ENCODE assay signal across 8 mouse cellular contexts in the genomic region with DNA sequence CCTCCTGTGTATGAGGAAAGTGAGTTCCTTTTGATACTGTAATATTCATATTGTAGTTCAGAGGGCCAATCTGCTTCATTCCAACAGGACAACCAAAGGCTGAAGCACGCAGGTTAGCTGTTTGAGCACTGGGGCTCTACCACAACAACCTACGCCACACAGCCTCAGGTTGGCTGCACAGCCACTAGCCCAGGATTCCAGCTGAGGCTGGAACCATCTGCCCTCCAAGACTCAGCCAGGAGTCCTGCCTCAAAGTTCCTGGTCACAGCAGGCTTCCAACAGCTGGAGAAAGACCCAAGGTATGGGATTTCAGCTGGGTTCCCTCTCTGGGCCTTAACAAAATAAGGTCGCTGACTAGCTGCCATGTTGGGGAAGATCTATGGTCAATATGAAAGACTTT. TPM values are rescaled to one million over a fixed set of nuclear protein-coding genes. Genes with fewer than 3 reads are reported as not detected.
A peak's percentile ranks its signal among the peaks of the same experiment; 100 is the strongest.
DNase-seq lines count a peak whose midpoint lies in the region; ATAC-seq and TF ChIP-seq lines count a peak whose summit lies in the region.

No protein-coding gene starts in this region.

- in situ Hi-C loops in ES-E14 (cut with MboI; ENCODE audit: low sequenced_read_pairs in 2 of 2, unreplicated experiment in 2 of 2), result no loop called here

- TF ChIP-seq CTCF in forebrain, postnatal 0 days (IDR thresholded peaks at IDR 0.05; ENCODE audit: low read depth), result no peak
- no peak for TF ChIP-seq CTCF in cerebellum, adult 2 months (IDR thresholded peaks at IDR 0.05; ENCODE audit: borderline replicate concordance, insufficient read depth, low read depth, low read length)

- WGBS in heart, embryonic 11.5 days (ENCODE audit: insufficient replicate concordance), result 71% methylated on average over 3 of the region's 3 CpGs
- WGBS in forebrain, postnatal 0 days, result 53% methylated on average over 3 of the region's 3 CpGs
- WGBS in liver, embryonic 16.5 days (ENCODE audit: insufficient replicate concordance), result 62% methylated on average over 3 of the region's 3 CpGs
- WGBS in cerebellum, adult 2 months, result 45% methylated on average over 3 of the region's 3 CpGs

- peak overlapping the region; percentile 97 for H3K27ac ChIP-seq in heart, embryonic 11.5 days (ENCODE audit: low read depth, low read length)
- no peak overlapping the region for H3K27ac ChIP-seq in ES-E14 (ENCODE audit: insufficient read depth, low read depth, low read length, poor library complexity, severe bottlenecking)
- H3K27ac ChIP-seq in forebrain, postnatal 0 days (ENCODE audit: low read depth, low read length), result peak overlapping the region; percentile 82
- peak overlapping the region; percentile 61 for H3K27ac ChIP-seq in liver, embryonic 16.5 days (ENCODE audit: low read length)
- no peak overlapping the region for H3K27ac ChIP-seq in cerebellum, adult 2 months (ENCODE audit: insufficient read depth, low read length)

- no peak overlapping the region for H3K4me3 ChIP-seq in heart, embryonic 11.5 days (ENCODE audit: low read depth, low read length)
- H3K4me3 ChIP-seq in ES-E14 (ENCODE audit: insufficient read depth in 1 of 2, low read depth in 1 of 2, low read length in 2 of 2, poor library complexity in 1 of 2, severe bottlenecking in 1 of 2), result no peak overlapping the region
- H3K4me3 ChIP-seq in forebrain, postnatal 0 days (ENCODE audit: low read depth, low read length), result no peak overlapping the region
- H3K4me3 ChIP-seq in liver, embryonic 16.5 days (ENCODE audit: low read depth, low read length), result no peak overlapping the region
- H3K4me3 ChIP-seq in cerebellum, adult 2 months (replicated peaks; ENCODE audit: insufficient read depth, low read depth, low read length), result no peak overlapping the region

- H3K4me1 ChIP-seq in heart, embryonic 11.5 days (ENCODE audit: control insufficient read depth, insufficient read depth, low read length), result peaks cover 80% of the 10 kb centered on the region
- peaks cover 4 to 34% of the 10 kb centered on the region in 2 experiments; a peak in 2 of 4 replicates for H3K4me1 ChIP-seq in ES-E14 (ENCODE audit: control insufficient read depth in 2 of 2, insufficient read depth in 2 of 2, low read length in 2 of 2, poor library complexity in 1 of 2)
- H3K4me1 ChIP-seq in forebrain, postnatal 0 days (ENCODE audit: insufficient read depth), result peaks cover 34% of the 10 kb centered on the region
- H3K4me1 ChIP-seq in liver, embryonic 16.5 days (ENCODE audit: control insufficient read depth, low read depth, low read length), result peaks cover 32% of the 10 kb centered on the region
- peaks cover 28% of the 10 kb centered on the region for H3K4me1 ChIP-seq in cerebellum, adult 2 months (ENCODE audit: control insufficient read depth, insufficient read depth, low read length)

- no peak for DNase-seq in heart, postnatal 25 days (ENCODE audit: low spot score)
- no peak for DNase-seq in ES-E14 (ENCODE audit: low read depth, low spot score)
- DNase-seq in forebrain, postnatal 0 days, result no peak
- DNase-seq in cerebellum, adult 2 months, result no peak
- DNase-seq in urinary bladder, postnatal 10 days (ENCODE audit: low spot score), result no peak
- DNase-seq in left cerebral cortex, postnatal 25 days (ENCODE audit: low spot score in 2 of 2), result no peak

- intact Hi-C loops in heart, postnatal 25 days (cut with DNase I), result no loop called here
- intact Hi-C loops in left cerebral cortex, postnatal 25 days (cut with DNase I), result no loop called here

- TF ChIP-seq POLR2A in cerebellum, adult 2 months (IDR thresholded peaks at IDR 0.05; ENCODE audit: borderline replicate concordance, insufficient read depth, low read length), result no peak

- ATAC-seq in heart, embryonic 11.5 days (replicated peaks; ENCODE audit: insufficient number of reproducible peaks, low FRiP score, low TSS enrichment), result peak; percentile 16; the same call in 1 of the 2 replicates
- ATAC-seq in forebrain, postnatal 0 days, result peak; percentile 3; the same call in 1 of the 2 replicates
- ATAC-seq in liver, embryonic 16.5 days (ENCODE audit: low read depth), result no peak

- H3K27me3 ChIP-seq in heart, embryonic 11.5 days (ENCODE audit: control insufficient read depth, insufficient read depth, low read length), result no peaks in the 10 kb centered on the region
- H3K27me3 ChIP-seq in forebrain, postnatal 0 days (ENCODE audit: insufficient read depth, low read length), result no peaks in the 10 kb centered on the region
- no peaks in the 10 kb centered on the region for H3K27me3 ChIP-seq in liver, embryonic 16.5 days (ENCODE audit: control insufficient read depth, insufficient read depth, low read depth, low read length)
- no peaks in the 10 kb centered on the region for H3K27me3 ChIP-seq in cerebellum, adult 2 months (ENCODE audit: control insufficient read depth, insufficient read depth, low read length)

- peak overlapping the region; percentile 56 for H3K9ac ChIP-seq in heart, embryonic 11.5 days (ENCODE audit: low read depth, low read length)
- 0 out of 2 replicates have a peak overlapping the region, but pooled peaks have one; percentile 18 for H3K9ac ChIP-seq in ES-E14 (ENCODE audit: insufficient read depth, low read depth, low read length, poor library complexity, severe bottlenecking)
- no peak overlapping the region for H3K9ac ChIP-seq in forebrain, postnatal 0 days
- no peak overlapping the region for H3K9ac ChIP-seq in liver, embryonic 16.5 days (ENCODE audit: low read depth, low read length)

- peak overlapping the region; percentile 59 for H3K4me2 ChIP-seq in heart, embryonic 11.5 days
- no peak overlapping the region for H3K4me2 ChIP-seq in forebrain, postnatal 0 days (ENCODE audit: low read depth)
- peak overlapping the region; percentile 14; the same call in 1 of the 2 replicates for H3K4me2 ChIP-seq in liver, embryonic 16.5 days (ENCODE audit: low read depth, low read length)

- H3K36me3 ChIP-seq in heart, embryonic 11.5 days (ENCODE audit: control insufficient read depth, insufficient read depth, low read length), result peaks cover 14% of the 10 kb centered on the region
- no peaks in the 10 kb centered on the region; the same call in 1 of the 2 replicates for H3K36me3 ChIP-seq in ES-E14 (ENCODE audit: control insufficient read depth, insufficient read depth, low read length, poor library complexity, severe bottlenecking)
- H3K36me3 ChIP-seq in forebrain, postnatal 0 days (ENCODE audit: insufficient read depth), result peaks cover 19% of the 10 kb centered on the region
- peaks cover 2% of the 10 kb centered on the region; the same call in 1 of the 2 replicates for H3K36me3 ChIP-seq in liver, embryonic 16.5 days (ENCODE audit: control insufficient read depth, insufficient read depth)

- no peaks in the 10 kb centered on the region for H3K9me3 ChIP-seq in heart, embryonic 11.5 days (replicated peaks; ENCODE audit: control insufficient read depth, low read length)
- H3K9me3 ChIP-seq in ES-E14 (ENCODE audit: control insufficient read depth, insufficient read depth, low read depth, low read length), result no peaks in the 10 kb centered on the region
- H3K9me3 ChIP-seq in forebrain, postnatal 0 days (ENCODE audit: low read length), result no peaks in the 10 kb centered on the region
- H3K9me3 ChIP-seq in liver, embryonic 16.5 days (replicated peaks; ENCODE audit: control insufficient read depth, low read length), result no peaks in the 10 kb centered on the region

TF ChIP-seq in ES-E14, 5 proteins besides CTCF, POLR2A, EP300 and RAD21:
- TF ChIP-seq ZNF384 (IDR thresholded peaks at IDR 0.05; ENCODE audit: low read depth, low read length), result no peak
- TF ChIP-seq MAFK (IDR thresholded peaks at IDR 0.05; ENCODE audit: insufficient read depth, low read depth, low read length), result no peak
- TF ChIP-seq HCFC1 (IDR thresholded peaks at IDR 0.05; ENCODE audit: borderline replicate concordance, insufficient read depth, low read length), result no peak
- no peak for TF ChIP-seq ZC3H11A (IDR thresholded peaks at IDR 0.05; ENCODE audit: borderline replicate concordance, low read depth, low read length)
- no peak for TF ChIP-seq CHD2 (IDR thresholded peaks at IDR 0.05; ENCODE audit: low read depth, low read length)
TF ChIP-seq in ES-E14: peak in this region for 0.

RNA-seq across cellular contexts. Expression of gene Anxa6, which starts 9.7 kb away (rescaled TPM):
- polyA plus RNA-seq in heart, embryonic 11.5 days (2014; fragmentation: Nextera tagmentation; extraction: Ambion mirVana), result 300 and 370 TPM in 2 replicates
- 100 to 1,000 TPM; 240 to 246 TPM for total RNA-seq in heart, postnatal 25 days (2021)
- total RNA-seq in ES-E14 (2012; rRNA removed), result 121 and 125 TPM in 2 replicates
- total RNA-seq in forebrain, postnatal 0 days (2014; rRNA removed), result 52.3 and 57.2 TPM in 2 replicates
- polyA plus RNA-seq in forebrain, postnatal 0 days (2015; fragmentation: Nextera tagmentation; extraction: Ambion mirVana), result 40.5 and 50.2 TPM in 2 replicates
- 56.9 and 66.1 TPM in 2 replicates for polyA plus RNA-seq in liver, embryonic 16.5 days (2015; fragmentation: Nextera tagmentation; extraction: Ambion mirVana)
- polyA plus RNA-seq in cerebellum, adult 2 months (2012; rRNA removed), result 131 and 141 TPM in 2 replicates
- 10 to 100 TPM; 81.1 to 89.5 TPM for total RNA-seq in left cerebral cortex, postnatal 25 days (2021)

RNA-seq across cellular contexts. Expression of gene Ccdc69, which starts 54.3 kb away (rescaled TPM):
- 16.5 and 17.1 TPM in 2 replicates for polyA plus RNA-seq in heart, embryonic 11.5 days (2014; fragmentation: Nextera tagmentation; extraction: Ambion mirVana)
- total RNA-seq in heart, postnatal 25 days (2021), result 10 to 100 TPM; 11.4 to 13.4 TPM
- 0.16 and 0.22 TPM in 2 replicates for total RNA-seq in ES-E14 (2012; rRNA removed)
- 0.48 and 0.62 TPM in 2 replicates for total RNA-seq in forebrain, postnatal 0 days (2014; rRNA removed)
- polyA plus RNA-seq in forebrain, postnatal 0 days (2015; fragmentation: Nextera tagmentation; extraction: Ambion mirVana), result 0.18 and 0.29 TPM in 2 replicates
- polyA plus RNA-seq in liver, embryonic 16.5 days (2015; fragmentation: Nextera tagmentation; extraction: Ambion mirVana), result 1.3 TPM in 2 replicates
- 5.4 and 6.1 TPM in 2 replicates for polyA plus RNA-seq in cerebellum, adult 2 months (2012; rRNA removed)
- under 1 TPM; 0.32 to 0.37 TPM for total RNA-seq in left cerebral cortex, postnatal 25 days (2021)

Comparison
In these comparisons a context has a peak if more than half of its experiments do, and no peak if none do; other contexts are left out.
1. H3K27ac ChIP-seq: peak in heart, embryonic 11.5 days (single experiment), forebrain, postnatal 0 days (single experiment) and liver, embryonic 16.5 days (single experiment); none in ES-E14 (single experiment) and cerebellum, adult 2 months (single experiment).
2. H3K9ac ChIP-seq: peak in heart, embryonic 11.5 days (single experiment) and ES-E14 (single experiment); none in forebrain, postnatal 0 days (single experiment) and liver, embryonic 16.5 days (single experiment).